Mouse (Mus musculus): Measurements from ENCODE around the gene Kcnk5.

DNA sequence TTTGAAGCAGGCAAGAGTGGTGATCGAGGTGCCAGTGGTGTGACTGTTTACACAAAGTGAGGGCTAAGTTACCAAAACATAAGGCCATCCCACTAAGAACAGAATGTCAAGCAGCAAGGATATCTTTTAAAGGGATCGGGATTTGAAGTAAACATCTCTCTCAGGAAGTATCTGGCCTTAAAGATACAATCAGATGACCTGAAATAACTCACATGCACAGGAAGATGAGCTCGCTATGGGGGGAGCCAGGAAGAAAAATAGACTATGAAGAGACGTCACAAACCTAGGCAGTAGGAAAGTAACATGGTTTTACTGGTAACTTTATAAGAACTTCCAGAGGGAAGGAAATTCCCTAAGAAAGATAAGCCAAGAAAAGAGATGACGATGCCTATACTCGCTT is 75.3 kb downstream of the Kcnk5 start:
- no peak for TF ChIP-seq POLR2A (IDR thresholded peaks at IDR 0.05; ENCODE audit: insufficient read depth, low read depth, low read length)
- no peak for TF ChIP-seq CTCF (IDR thresholded peaks at IDR 0.05; ENCODE audit: insufficient read depth, low read depth, low read length)
